Mouse (Mus musculus) lung, postnatal 4 days (tissue): ENCODE results near the gene Lrrc47.

ENCODE experiments used
- DNase-seq, 2 experiments: peaks; one replicate each; pipeline ENCODE4 v3.0.0; 2021

Lrrc47 gene

DNA sequence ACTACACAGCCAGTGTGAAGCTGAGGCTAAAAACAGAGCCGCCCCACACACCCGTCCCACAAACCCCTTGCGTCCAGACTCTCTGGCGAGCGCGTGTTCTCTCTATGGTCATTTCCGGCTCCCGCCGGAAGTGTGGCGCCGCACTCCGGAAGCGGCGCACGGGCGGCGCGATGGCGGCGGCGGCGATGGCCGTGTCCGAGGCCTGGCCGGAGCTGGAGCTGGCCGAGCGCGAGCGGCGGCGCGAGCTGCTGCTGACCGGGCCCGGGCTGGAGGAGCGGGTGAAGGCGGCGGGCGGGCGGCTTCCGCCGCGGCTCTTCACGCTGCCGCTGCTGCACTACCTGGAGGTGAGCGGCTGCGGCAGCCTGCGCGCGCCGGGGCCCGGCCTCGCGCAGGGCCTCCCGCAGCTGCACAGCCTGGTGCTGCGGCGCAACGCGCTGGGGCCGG is at the start of gene Lrrc47:
Lrrc47 (plus strand) TSS at position 86 of the 444 bp plus-strand sequence.
- peak; percentile 88 to 90 for DNase-seq

GRCm38 (mm10) chr4:153962631-153963030 is 48.9 kb upstream of the Lrrc47 start:
- DNase-seq: no peak

DNA sequence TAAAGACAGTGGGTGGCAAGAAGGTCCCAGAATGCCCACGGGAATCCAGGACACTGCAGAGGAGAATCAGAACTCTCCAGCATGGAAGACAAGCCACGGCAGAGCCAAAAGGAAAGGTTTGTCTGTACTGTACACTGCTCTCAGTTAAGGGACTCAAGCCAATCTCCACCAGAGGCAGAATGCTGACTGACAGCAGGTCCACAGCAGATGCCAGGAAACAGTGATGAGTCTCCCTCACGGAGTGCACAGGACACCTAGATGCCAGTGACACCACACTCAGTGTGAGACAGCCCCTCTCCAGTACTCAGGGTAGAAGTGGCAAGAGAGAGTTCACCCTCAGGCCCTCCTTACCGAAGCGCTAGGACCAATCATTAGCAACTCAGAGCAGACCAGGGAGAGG is 44.9 kb upstream of the Lrrc47 start:
- DNase-seq: no peak

- no peak for DNase-seq
Measured at GRCm38 (mm10) chr4:153967556-153967955, 44.0 kb upstream of the Lrrc47 start.

- no peak for DNase-seq
Measured at GRCm38 (mm10) chr4:153968063-153968462, 43.5 kb upstream of the Lrrc47 start.

DNA sequence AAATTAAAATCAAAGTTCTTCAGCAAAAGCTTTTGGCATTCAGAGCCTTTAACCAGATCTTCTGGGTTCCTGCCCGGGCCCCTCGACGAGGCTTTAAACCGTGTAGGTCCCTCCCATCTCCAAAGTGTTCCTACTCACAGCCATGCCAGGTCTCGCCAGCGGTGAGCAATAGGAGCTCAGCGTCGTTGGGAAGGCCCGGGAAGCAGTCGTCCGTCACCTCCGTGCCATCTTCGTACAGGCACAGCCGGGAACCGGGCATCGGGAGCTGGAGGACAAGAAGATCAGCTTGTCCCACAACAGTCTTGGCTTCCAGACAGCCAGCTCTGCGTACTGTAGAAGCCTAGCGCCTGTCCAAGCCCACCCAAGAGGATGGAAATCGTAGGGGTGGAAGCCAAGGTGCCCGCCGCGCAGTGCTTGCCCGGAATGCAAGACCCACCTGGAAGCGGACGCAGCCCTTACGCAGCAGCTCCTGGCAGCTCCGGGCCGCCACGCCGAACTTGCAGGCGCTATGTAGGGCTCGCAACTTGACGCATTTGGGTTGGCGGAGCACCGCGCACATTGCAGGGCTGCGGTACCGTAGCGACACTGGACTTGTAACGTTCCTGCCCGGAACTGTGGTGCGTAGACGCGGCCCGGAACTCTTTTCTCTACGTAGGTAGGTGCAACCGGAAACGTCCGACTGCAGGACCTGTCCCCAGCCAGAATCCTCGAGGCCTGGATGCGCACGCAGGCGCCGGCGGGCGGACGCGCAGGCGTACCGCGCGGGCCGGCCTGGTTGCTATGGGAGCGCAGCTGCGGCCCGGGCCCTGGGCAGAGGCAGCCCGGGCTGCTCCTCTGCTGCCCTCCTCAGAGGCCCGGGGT is 36.9 kb upstream of the Lrrc47 start, which contains the start of the genes Dffb and Cep104:
Dffb (minus strand) TSS at position 696 of the 861 bp plus-strand sequence.
Cep104 (plus strand) TSS at position 764 of the 861 bp plus-strand sequence.
- DNase-seq: peak; percentile 96

- no peak for DNase-seq
Measured at GRCm38 (mm10) chr4:153975292-153975662, 36.3 kb upstream of the Lrrc47 start.

GRCm38 (mm10) chr4:153975768-153976167 is 35.8 kb upstream of the Lrrc47 start:
- no peak for DNase-seq

- DNase-seq: no peak
Measured at GRCm38 (mm10) chr4:153979243-153979642, 32.3 kb upstream of the Lrrc47 start.

GRCm38 (mm10) chr4:153980470-153980869 is 31.1 kb upstream of the Lrrc47 start:
- no peak for DNase-seq

DNA sequence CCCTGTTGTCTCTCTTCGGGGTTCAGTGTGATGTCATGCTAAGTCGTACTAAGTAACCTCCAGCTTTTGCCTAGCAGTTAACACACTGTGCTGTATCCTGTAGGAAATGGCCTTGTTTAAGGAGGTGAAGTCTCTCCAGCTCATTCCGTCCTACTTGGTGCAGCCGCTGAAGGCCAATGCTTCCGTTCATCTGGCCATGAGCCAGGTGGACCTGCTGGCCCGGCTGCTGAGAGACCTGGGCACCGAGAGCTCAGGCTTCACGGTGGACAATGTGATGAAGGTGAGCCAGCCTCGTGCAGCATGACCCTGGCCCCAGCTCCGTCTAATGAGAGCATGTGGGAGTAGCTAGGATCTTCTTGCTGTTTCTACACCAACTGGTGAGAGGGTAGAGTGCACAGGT is 18.8 kb upstream of the Lrrc47 start:
- DNase-seq: no peak

DNA sequence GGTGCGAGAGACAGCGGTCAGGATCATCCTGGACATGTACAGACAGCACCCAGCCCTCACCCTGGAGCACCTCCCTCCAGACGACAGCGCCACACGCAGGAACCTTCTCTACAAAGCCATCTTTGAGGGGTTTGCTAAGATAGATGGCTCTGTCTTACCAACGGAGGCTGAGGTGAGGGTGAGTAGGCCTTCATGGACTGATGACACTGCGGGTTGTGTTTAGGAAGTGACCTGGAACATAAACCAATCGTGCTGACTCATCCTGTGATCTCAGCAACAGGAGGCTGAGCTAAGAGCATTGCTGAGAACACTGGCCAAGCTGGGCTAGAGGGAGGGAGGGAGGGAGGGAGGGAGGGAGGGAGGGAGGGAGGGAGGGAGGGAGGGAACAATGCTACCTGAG is 18.0 kb upstream of the Lrrc47 start:
- DNase-seq: no peak

DNA sequence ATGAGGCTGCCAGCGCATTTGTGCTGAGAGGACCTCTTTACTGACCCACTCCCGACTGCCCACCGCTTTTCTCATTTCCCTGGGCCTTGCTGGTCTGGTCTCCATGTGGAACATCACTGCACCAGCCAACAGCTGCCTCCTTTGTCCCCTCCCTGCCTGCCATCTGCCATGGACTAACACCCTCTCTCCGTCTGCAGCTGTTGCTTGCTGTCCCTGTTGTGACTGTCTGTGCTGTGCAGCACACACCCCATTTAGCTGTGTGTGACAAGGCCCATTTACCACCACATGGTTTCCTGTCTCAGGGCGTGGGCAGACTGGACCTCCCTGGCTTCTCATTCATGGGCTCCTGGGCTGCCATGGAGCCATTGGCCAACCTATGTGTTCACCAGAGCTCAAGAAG is 6.0 kb upstream of the Lrrc47 start:
- no peak for DNase-seq

DNA sequence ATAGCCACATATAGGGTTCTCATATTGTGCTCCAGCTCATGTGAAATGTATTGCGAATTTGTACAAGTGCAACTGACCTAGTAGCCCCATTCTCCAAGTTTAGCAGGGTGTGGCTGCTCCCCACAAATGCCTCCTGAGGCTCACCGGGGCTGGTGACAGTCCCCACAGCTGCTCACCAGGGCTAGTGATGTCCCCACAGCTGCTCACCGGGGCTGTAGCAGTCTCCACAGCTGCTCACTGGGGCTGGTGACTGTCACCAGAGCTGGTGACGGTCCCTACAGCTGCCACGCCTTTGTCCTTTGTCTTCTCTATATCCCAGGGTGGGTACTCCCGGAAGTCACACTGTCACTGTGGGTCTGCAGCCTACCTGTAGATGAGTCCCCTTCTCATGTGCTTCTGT is 5.3 kb upstream of the Lrrc47 start:
- no peak for DNase-seq

- DNase-seq: peak; percentile 56 to 73
Measured at GRCm38 (mm10) chr4:154007759-154008158, 3.8 kb upstream of the Lrrc47 start.

GRCm38 (mm10) chr4:154010907-154011645 is 455 bp upstream of the Lrrc47 start:
- DNase-seq: no peak

- DNase-seq: peak; percentile 26 to 43
Measured at GRCm38 (mm10) chr4:154012132-154012882, 776 bp downstream of the Lrrc47 start.

- no peak for DNase-seq
Measured at GRCm38 (mm10) chr4:154015476-154015875, 3.9 kb downstream of the Lrrc47 start.

- peak; percentile 57 to 64 for DNase-seq
Measured at GRCm38 (mm10) chr4:154019571-154019970, 8.0 kb downstream of the Lrrc47 start.

- DNase-seq: no peak
Measured at GRCm38 (mm10) chr4:154021432-154021831, 9.9 kb downstream of the Lrrc47 start.

GRCm38 (mm10) chr4:154022407-154022806 is 10.9 kb downstream of the Lrrc47 start:
- DNase-seq: peak; percentile 58 to 82

DNA sequence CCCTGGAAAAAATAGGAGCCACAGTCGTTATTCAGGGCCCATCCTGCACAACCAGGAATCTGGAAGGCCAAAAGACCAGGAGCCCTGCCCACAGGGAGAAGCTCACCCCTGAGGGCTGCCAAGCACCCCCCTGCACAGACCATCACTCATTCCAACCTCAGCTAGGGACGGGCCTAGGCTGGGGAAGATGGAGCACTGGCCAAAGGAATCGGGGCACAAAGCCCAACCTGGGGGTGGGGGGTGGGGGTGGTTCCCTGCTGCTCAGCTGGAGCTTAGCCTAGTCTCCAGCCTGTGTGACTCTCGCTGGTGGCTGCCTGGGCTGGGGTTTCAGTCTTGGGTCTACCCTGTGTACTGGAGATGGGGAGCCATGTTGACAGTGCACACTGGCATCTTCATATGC is 11.3 kb downstream of the Lrrc47 start:
- no peak for DNase-seq
